Mouse (Mus musculus) lung, postnatal 0 days (tissue): ENCODE data around the gene Rpl29. TPM values are rescaled to one million over a fixed set of nuclear protein-coding genes. Genes with fewer than 3 reads are reported as not detected.

Experiments used
- ATAC-seq: fragments of 200-750 bp; cut with Nextera tagmentation; 2 replicates; pipeline ENCODE4 v1.8.0; 2017; ENCODE audit warnings: moderate library complexity
- DNase-seq: peaks from one replicate; pipeline ENCODE4 v3.0.0-alpha.2; 2016; ENCODE audit warnings: low spot score
- H3K27ac ChIP-seq: fragments of 300-500 bp; sonication (generic); 2 replicates; pipeline ENCODE4 v1.5.1; 2014; ENCODE audit warnings: antibody characterized with exemption, mild to moderate bottlenecking, low read length, mixed read lengths
- H3K27me3 ChIP-seq: fragments of 300-500 bp; sonication (generic); replicated peaks from 2 replicates; pipeline ENCODE4 v1.6.1; 2014; ENCODE audit warnings: low read length, mixed read lengths; ENCODE audit not compliant: insufficient read depth
- H3K36me3 ChIP-seq: fragments of 300-500 bp; sonication (generic); 2 replicates; pipeline ENCODE4 v1.6.1; 2014; ENCODE audit warnings: low read length, mixed read lengths; ENCODE audit not compliant: insufficient read depth
- H3K4me1 ChIP-seq: fragments of 300-500 bp; sonication (generic); 2 replicates; pipeline ENCODE4 v1.6.1; 2014; ENCODE audit warnings: antibody characterized with exemption, low read depth, low read length, mixed read lengths; ENCODE audit not compliant: insufficient read depth
- H3K4me2 ChIP-seq: fragments of 300-500 bp; sonication (generic); replicated peaks from 2 replicates; pipeline ENCODE4 v1.6.1; 2014; ENCODE audit warnings: low read depth, mild to moderate bottlenecking, low read length, moderate library complexity, mixed read lengths
- H3K4me3 ChIP-seq: fragments of 300-500 bp; sonication (generic); 2 replicates; pipeline ENCODE4 v1.5.1; 2014; ENCODE audit warnings: low read depth, low read length
- H3K9ac ChIP-seq: fragments of 300-500 bp; sonication (generic); replicated peaks from 2 replicates; pipeline ENCODE4 v1.6.1; 2014; ENCODE audit warnings: low read depth, mild to moderate bottlenecking
- H3K9me3 ChIP-seq: fragments of 300-500 bp; sonication (generic); 2 replicates; pipeline ENCODE4 v1.6.1; 2016; ENCODE audit warnings: low read length, mixed read lengths
- CTCF ChIP-seq: IDR thresholded peaks from 2 replicates; pipeline ENCODE4 v1.5.1; 2016; ENCODE audit warnings: antibody characterized with exemption, mild to moderate bottlenecking
- EP300 ChIP-seq: IDR thresholded peaks from 2 replicates; pipeline ENCODE4 v1.6.1; 2016; ENCODE audit warnings: antibody characterized with exemption, mild to moderate bottlenecking, control low read depth
- WGBS: fragments of 180-500 bp; shearing (Covaris S2); extraction: QIAGEN DNeasy Blood & Tissue Kit; methylation state at CpG from one replicate; pipeline ENCODE4 v1.1.7; 2014; 5-methylcytosine and 5-hydroxymethylcytosine counted together
- polyA plus RNA-seq: library from polyadenylated mRNA; unstranded; fragments of >200 nt; fragmentation: Nextera tagmentation; extraction: Ambion mirVana; gene quantifications from 2 replicates; pipeline ENCODE4 v1.2.1, GENCODE M21; 2015

Gene Rpl29
- polyA plus RNA-seq, 1 experiment from 2014 or later = 737 TPM

- peak; percentile 18 for ATAC-seq
- H3K9me3 ChIP-seq = no peaks in the 10 kb centered on the region
- no peak overlapping the region for H3K4me3 ChIP-seq
- DNase-seq = peak; percentile 80
- H3K36me3 ChIP-seq = no peaks in the 10 kb centered on the region
- H3K4me1 ChIP-seq = peaks cover 19% of the 10 kb centered on the region
- no peak for TF ChIP-seq EP300
- TF ChIP-seq CTCF = peak; percentile 9; the same call in 1 of the 2 replicates
- H3K27ac ChIP-seq = peak overlapping the region; percentile 54; the same call in 1 of the 2 replicates
- H3K27me3 ChIP-seq = no peaks in the 10 kb centered on the region
- WGBS = 8% methylated on average over 5 of the region's 5 CpGs
- no peak overlapping the region for H3K9ac ChIP-seq
- no peak overlapping the region for H3K4me2 ChIP-seq
Measured at GRCm38 (mm10) chr9:106471892-106472291, 42.6 kb downstream of the Rpl29 start.

GRCm38 (mm10) chr9:106472321-106472720 lies 43.1 kb downstream of the Rpl29 start:
- Histone ChIP-seq H3K4me2 (no peak overlapping the region), H3K9me3 (no peaks in the 10 kb centered on the region), H3K4me3 (no peak overlapping the region), H3K9ac (no peak overlapping the region), H3K4me1 (peaks cover 20% of the 10 kb centered on the region), H3K36me3 (no peaks in the 10 kb centered on the region), H3K27ac (peak overlapping the region; percentile 54; the same call in 1 of the 2 replicates), H3K27me3 (no peaks in the 10 kb centered on the region)
- no peak for ATAC-seq
- WGBS = 61% methylated on average over 4 of the region's 4 CpGs
- no peak for DNase-seq
- TF ChIP-seq CTCF (no peak), EP300 (no peak)

GRCm38 (mm10) chr9:106473081-106473752 lies 44.0 kb downstream of the Rpl29 start:
- Histone ChIP-seq H3K27ac (no peak overlapping the region), H3K36me3 (no peaks in the 10 kb centered on the region), H3K9ac (no peak overlapping the region), H3K4me3 (no peak overlapping the region), H3K27me3 (no peaks in the 10 kb centered on the region), H3K9me3 (no peaks in the 10 kb centered on the region), H3K4me2 (no peak overlapping the region), H3K4me1 (peaks cover 28% of the 10 kb centered on the region)
- DNase-seq (no peak), ATAC-seq (no peak)
- no peak for TF ChIP-seq CTCF
- no peak for TF ChIP-seq EP300
- WGBS = 82% methylated on average over 16 of the region's 16 CpGs

GRCm38 (mm10) chr9:106473753-106474105 lies 44.5 kb downstream of the Rpl29 start:
- Histone ChIP-seq H3K27me3 (no peaks in the 10 kb centered on the region), H3K36me3 (no peaks in the 10 kb centered on the region), H3K9ac (no peak overlapping the region), H3K4me2 (no peak overlapping the region), H3K4me1 (peaks cover 28% of the 10 kb centered on the region), H3K4me3 (no peak overlapping the region), H3K27ac (no peak overlapping the region), H3K9me3 (no peaks in the 10 kb centered on the region)
- WGBS = 74% methylated on average over 5 of the region's 5 CpGs
- ATAC-seq (no peak), DNase-seq (no peak)
- TF ChIP-seq CTCF (no peak), EP300 (no peak)

- WGBS = 12% methylated on average over 4 of the region's 6 CpGs
- peak overlapping the region; percentile 40; the same call in 1 of the 2 replicates for H3K4me2 ChIP-seq
Measured at GRCm38 (mm10) chr9:106474456-106474855, 45.2 kb downstream of the Rpl29 start.

GRCm38 (mm10) chr9:106475046-106475445 lies 45.8 kb downstream of the Rpl29 start:
- Histone ChIP-seq H3K27me3 (no peaks in the 10 kb centered on the region), H3K9me3 (no peaks in the 10 kb centered on the region), H3K4me2 (peak overlapping the region; percentile 40; the same call in 1 of the 2 replicates), H3K27ac (peak overlapping the region; percentile 85; the same call in 1 of the 2 replicates), H3K4me3 (no peak overlapping the region), H3K4me1 (peaks cover 28% of the 10 kb centered on the region), H3K9ac (no peak overlapping the region), H3K36me3 (no peaks in the 10 kb centered on the region)
- ATAC-seq (no peak), DNase-seq (no peak)
- TF ChIP-seq CTCF (no peak), EP300 (no peak)
- WGBS = 70% methylated on average over 7 of the region's 7 CpGs

More at GRCm38 (mm10) chr9:106474456-106474855, 45.2 kb downstream of the Rpl29 start:
- H3K9me3 ChIP-seq = no peaks in the 10 kb centered on the region
- H3K9ac ChIP-seq = no peak overlapping the region
- H3K4me3 ChIP-seq = no peak overlapping the region
- H3K27me3 ChIP-seq = no peaks in the 10 kb centered on the region
- DNase-seq (peak; percentile 89), ATAC-seq (no peak)
- H3K36me3 ChIP-seq = no peaks in the 10 kb centered on the region
- TF ChIP-seq CTCF (peak; percentile 84), EP300 (no peak)
- H3K27ac ChIP-seq = no peak overlapping the region
- H3K4me1 ChIP-seq = peaks cover 28% of the 10 kb centered on the region
